Mouse (Mus musculus) liver, embryonic 14.5 days (tissue): ENCODE data around the gene Med29.

ENCODE experiments used
- CTCF ChIP-seq: IDR thresholded peaks from 2 replicates; pipeline ENCODE4 v1.5.1; 2016; ENCODE audit warnings: antibody characterized with exemption, low read depth, control low read depth
- EP300 ChIP-seq: IDR thresholded peaks from 2 replicates; pipeline ENCODE4 v1.6.1; 2016; ENCODE audit warnings: antibody characterized with exemption, low read depth

- TF ChIP-seq CTCF: no peak
- TF ChIP-seq EP300: no peak
Measured at GRCm38 (mm10) chr7:28438771-28439170, 46.3 kb upstream of the Med29 start.
